Mouse (Mus musculus): ENCODE data around the gene Foxa2.

DNA sequence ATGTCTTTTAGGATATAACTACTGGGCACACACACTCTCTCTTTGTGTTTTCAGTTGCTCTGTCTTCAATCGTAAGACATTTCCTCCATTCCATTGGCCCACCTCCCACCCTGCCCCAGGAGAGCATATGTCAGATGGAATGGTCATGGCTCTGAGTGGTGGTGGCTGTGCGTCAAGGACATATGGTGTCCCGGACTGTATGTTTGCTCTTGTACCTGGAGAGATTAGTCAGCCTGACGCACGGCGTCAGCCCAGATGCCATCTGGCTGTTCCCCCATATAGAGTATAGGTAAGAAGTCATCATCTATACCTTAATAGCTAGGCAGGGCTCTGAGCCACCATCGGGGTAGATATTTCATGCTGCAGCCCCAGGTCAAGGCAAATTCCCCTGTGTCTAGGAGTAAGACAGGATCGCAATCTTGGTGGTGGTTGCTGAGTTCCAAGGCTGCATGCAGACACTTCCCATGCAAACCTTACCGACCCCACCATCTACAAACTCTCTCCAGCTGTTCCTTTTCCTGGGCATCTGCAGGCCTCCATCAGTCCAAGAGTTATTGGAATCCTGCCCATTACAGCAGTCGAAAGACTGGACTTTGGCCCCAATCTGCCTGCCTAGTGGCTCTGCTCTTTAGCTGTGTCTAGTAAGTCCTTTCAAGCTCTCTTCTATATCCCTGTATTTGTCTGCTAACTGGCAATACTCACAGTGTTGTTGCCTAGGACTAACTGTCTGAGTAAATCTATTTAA lies 53.7 kb downstream of the Foxa2 start:
- no peak for TF ChIP-seq POLR2A (IDR thresholded peaks at IDR 0.05; ENCODE audit: borderline replicate concordance, low read depth, low read length)
- TF ChIP-seq CTCF (IDR thresholded peaks at IDR 0.05; ENCODE audit: low read depth, low read length): no peak

All from bone marrow macrophage, adult 2 months (primary cell).